Mouse (Mus musculus): ENCODE results near the gene Arhgap23. TPM values are rescaled to one million over a fixed set of nuclear protein-coding genes. Genes with fewer than 3 reads are reported as not detected.

The Arhgap23 gene
- polyA plus RNA-seq, 1 experiment = 27.7 TPM

GRCm38 (mm10) chr11:97539622-97540021 is 124.3 kb downstream of the Arhgap23 start:
- H3K4me3 ChIP-seq (ENCODE audit: control insufficient read depth, low read depth, low read length) = peak overlapping the region; percentile 80
- H3K36me3 ChIP-seq (ENCODE audit: control insufficient read depth, insufficient read depth, low read length) = no peaks in the 10 kb centered on the region
- H3K27me3 ChIP-seq (ENCODE audit: control insufficient read depth, insufficient read depth, low read length) = peaks cover 2% of the 10 kb centered on the region; the same call in 1 of the 2 replicates
- H3K4me1 ChIP-seq (ENCODE audit: control insufficient read depth, insufficient read depth, low read length) = peaks cover 7% of the 10 kb centered on the region
- no peak overlapping the region for H3K27ac ChIP-seq (ENCODE audit: control insufficient read depth, insufficient read depth, low read depth, low read length)
- peak; percentile 10; the same call in 1 of the 2 replicates for TF ChIP-seq POLR2A (IDR thresholded peaks at IDR 0.05; ENCODE audit: control insufficient read depth, low read depth, low read length)
- no peak for TF ChIP-seq CTCF (IDR thresholded peaks at IDR 0.05; ENCODE audit: control insufficient read depth, insufficient read depth, insufficient replicate concordance, low read depth, low read length)

- Histone ChIP-seq H3K36me3 (ENCODE audit: control insufficient read depth, insufficient read depth, low read length) (no peaks in the 10 kb centered on the region), H3K27me3 (ENCODE audit: control insufficient read depth, insufficient read depth, low read length) (peaks cover 2% of the 10 kb centered on the region; the same call in 1 of the 2 replicates), H3K4me3 (ENCODE audit: control insufficient read depth, low read depth, low read length) (peak overlapping the region; percentile 66), H3K27ac (ENCODE audit: control insufficient read depth, insufficient read depth, low read depth, low read length) (no peak overlapping the region), H3K4me1 (ENCODE audit: control insufficient read depth, insufficient read depth, low read length) (peaks cover 3% of the 10 kb centered on the region; the same call in 1 of the 2 replicates)
- TF ChIP-seq CTCF (IDR thresholded peaks at IDR 0.05; ENCODE audit: control insufficient read depth, insufficient read depth, insufficient replicate concordance, low read depth, low read length) (no peak), POLR2A (IDR thresholded peaks at IDR 0.05; ENCODE audit: control insufficient read depth, low read depth, low read length) (no peak)
These were observed 124.8 kb downstream of the Arhgap23 start for GRCm38 (mm10) chr11:97540136-97540535.

GRCm38 (mm10) chr11:97540604-97541003 is 125.3 kb downstream of the Arhgap23 start:
- no peak overlapping the region for H3K27ac ChIP-seq (ENCODE audit: control insufficient read depth, insufficient read depth, low read depth, low read length)
- no peaks in the 10 kb centered on the region for H3K36me3 ChIP-seq (ENCODE audit: control insufficient read depth, insufficient read depth, low read length)
- H3K27me3 ChIP-seq (ENCODE audit: control insufficient read depth, insufficient read depth, low read length) = peaks cover 2% of the 10 kb centered on the region; the same call in 1 of the 2 replicates
- H3K4me3 ChIP-seq (ENCODE audit: control insufficient read depth, low read depth, low read length) = peak overlapping the region; percentile 62
- TF ChIP-seq POLR2A (IDR thresholded peaks at IDR 0.05; ENCODE audit: control insufficient read depth, low read depth, low read length) (no peak), CTCF (IDR thresholded peaks at IDR 0.05; ENCODE audit: control insufficient read depth, insufficient read depth, insufficient replicate concordance, low read depth, low read length) (no peak)
- peaks cover 3% of the 10 kb centered on the region; the same call in 1 of the 2 replicates for H3K4me1 ChIP-seq (ENCODE audit: control insufficient read depth, insufficient read depth, low read length)

GRCm38 (mm10) chr11:97542171-97543150 is 127.1 kb downstream of the Arhgap23 start:
- H3K36me3 ChIP-seq (ENCODE audit: control insufficient read depth, insufficient read depth, low read length) = no peaks in the 10 kb centered on the region
- no peak for TF ChIP-seq POLR2A (IDR thresholded peaks at IDR 0.05; ENCODE audit: control insufficient read depth, low read depth, low read length)
- TF ChIP-seq CTCF (IDR thresholded peaks at IDR 0.05; ENCODE audit: control insufficient read depth, insufficient read depth, insufficient replicate concordance, low read depth, low read length) = no peak
- H3K4me1 ChIP-seq (ENCODE audit: control insufficient read depth, insufficient read depth, low read length) = peaks cover 12% of the 10 kb centered on the region
- no peak overlapping the region for H3K27ac ChIP-seq (ENCODE audit: control insufficient read depth, insufficient read depth, low read depth, low read length)
- H3K27me3 ChIP-seq (ENCODE audit: control insufficient read depth, insufficient read depth, low read length) = no peaks in the 10 kb centered on the region
- H3K4me3 ChIP-seq (ENCODE audit: control insufficient read depth, low read depth, low read length) = no peak overlapping the region

GRCm38 (mm10) chr11:97543181-97543733 is 127.9 kb downstream of the Arhgap23 start:
- peaks cover 16% of the 10 kb centered on the region for H3K4me1 ChIP-seq (ENCODE audit: control insufficient read depth, insufficient read depth, low read length)
- no peak overlapping the region for H3K27ac ChIP-seq (ENCODE audit: control insufficient read depth, insufficient read depth, low read depth, low read length)
- H3K4me3 ChIP-seq (ENCODE audit: control insufficient read depth, low read depth, low read length) = no peak overlapping the region
- H3K27me3 ChIP-seq (ENCODE audit: control insufficient read depth, insufficient read depth, low read length) = no peaks in the 10 kb centered on the region; the same call in 1 of the 2 replicates
- TF ChIP-seq CTCF (IDR thresholded peaks at IDR 0.05; ENCODE audit: control insufficient read depth, insufficient read depth, insufficient replicate concordance, low read depth, low read length) = no peak
- TF ChIP-seq POLR2A (IDR thresholded peaks at IDR 0.05; ENCODE audit: control insufficient read depth, low read depth, low read length) = no peak
- no peaks in the 10 kb centered on the region for H3K36me3 ChIP-seq (ENCODE audit: control insufficient read depth, insufficient read depth, low read length)

- no peak overlapping the region for H3K27ac ChIP-seq (ENCODE audit: control insufficient read depth, insufficient read depth, low read depth, low read length)
- H3K27me3 ChIP-seq (ENCODE audit: control insufficient read depth, insufficient read depth, low read length) = no peaks in the 10 kb centered on the region; the same call in 1 of the 2 replicates
- no peak overlapping the region for H3K4me3 ChIP-seq (ENCODE audit: control insufficient read depth, low read depth, low read length)
- H3K36me3 ChIP-seq (ENCODE audit: control insufficient read depth, insufficient read depth, low read length) = no peaks in the 10 kb centered on the region
- TF ChIP-seq POLR2A (IDR thresholded peaks at IDR 0.05; ENCODE audit: control insufficient read depth, low read depth, low read length) = no peak
- no peak for TF ChIP-seq CTCF (IDR thresholded peaks at IDR 0.05; ENCODE audit: control insufficient read depth, insufficient read depth, insufficient replicate concordance, low read depth, low read length)
- H3K4me1 ChIP-seq (ENCODE audit: control insufficient read depth, insufficient read depth, low read length) = peaks cover 16% of the 10 kb centered on the region
These were observed 128.6 kb downstream of the Arhgap23 start for GRCm38 (mm10) chr11:97543883-97544282.
